Mouse (Mus musculus): ENCODE measurements around the gene Olfr366. TPM values are rescaled to one million over a fixed set of nuclear protein-coding genes. Genes with fewer than 3 reads are reported as not detected.
"Not testable (repeated sequence)": the region's sequence is repeated elsewhere in the genome, so short reads cannot be mapped to it uniquely, and the experiment has no call there.

Olfr366 gene
- not detected for total RNA-seq (2021)

DNA sequence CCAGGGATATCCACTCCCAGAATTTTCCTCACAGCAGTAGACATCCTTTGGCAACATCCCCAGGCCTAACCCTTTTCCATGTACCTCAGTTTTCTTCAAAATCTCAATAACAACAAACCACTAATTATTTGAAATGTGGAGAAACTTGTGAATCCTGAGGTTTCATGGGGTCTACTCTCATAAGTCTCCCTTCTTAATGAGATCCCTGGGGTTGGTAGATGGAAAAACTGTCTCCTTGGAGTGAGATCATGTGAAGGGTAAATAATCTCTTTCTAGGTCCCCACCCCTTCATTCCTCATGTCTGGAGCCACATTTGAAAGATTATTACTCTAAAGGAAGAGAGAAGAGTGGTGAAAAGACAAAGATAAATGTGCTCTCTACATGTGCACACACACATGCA is at the start of gene Olfr366:
Gene Olfr366, plus strand, starts transcription at position 301 of the 400 bp plus-strand sequence.
- intact Hi-C loops (cut with DNase I): no loop called here
- DNase-seq (ENCODE audit: low spot score): no peak

DNA sequence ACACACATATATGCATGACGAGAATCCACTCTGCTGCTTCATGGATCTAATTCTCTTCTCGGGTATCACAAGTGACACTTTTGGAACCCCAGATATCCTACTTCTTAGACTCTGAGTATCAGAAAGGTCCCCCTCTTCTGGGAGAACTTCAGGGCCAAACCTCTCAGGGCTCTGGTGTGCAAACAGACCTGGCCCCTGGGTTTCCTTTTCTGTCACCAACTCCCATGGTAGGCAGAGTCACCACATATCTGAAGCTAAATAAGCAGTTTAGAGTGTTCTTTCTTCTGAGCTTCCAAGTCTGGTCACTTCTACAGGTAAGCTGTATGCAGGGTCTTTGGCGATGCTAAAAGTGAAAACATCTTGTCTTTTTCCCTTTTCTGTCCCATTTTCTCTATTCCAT is 23.5 kb upstream of the Olfr366 start, which contains the start of gene Olfr365:
Gene Olfr365, plus strand, starts transcription at position 301 of the 400 bp plus-strand sequence.
- DNase-seq (ENCODE audit: low spot score): no peak
- intact Hi-C loops (cut with DNase I): no loop called here

DNA sequence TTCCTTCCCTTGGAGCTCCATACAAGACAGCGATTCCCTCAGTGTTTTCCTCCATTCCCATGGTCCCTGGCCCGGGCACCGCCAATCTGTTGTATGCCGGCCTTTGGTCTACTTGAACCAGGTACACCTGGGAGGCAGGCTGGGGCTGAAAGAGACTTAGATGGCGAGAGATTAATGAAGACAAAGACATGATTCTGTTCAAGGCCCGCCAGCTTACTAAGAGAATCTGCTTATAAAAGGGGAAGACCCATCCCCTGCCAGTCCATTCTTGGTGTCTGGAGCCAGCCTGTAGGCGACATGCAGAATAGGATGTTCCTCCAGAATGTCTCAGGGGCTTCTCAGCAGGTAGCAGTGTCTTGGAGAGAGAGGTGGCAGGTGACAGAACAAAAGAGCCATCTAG is 50.4 kb downstream of the Olfr366 start:
- DNase-seq (ENCODE audit: low spot score); intact Hi-C loops (cut with DNase I): not testable (repeated sequence)

Other genes with a start within 250 kb of the Olfr366 start
- gene Olfr357, start 217.7 kb upstream of the Olfr366 start, total RNA-seq (2021): not detected
- gene Olfr358, start 202.2 kb upstream of the Olfr366 start, total RNA-seq (2021): not detected
- gene Olfr360, start 145.8 kb upstream of the Olfr366 start, total RNA-seq (2021): not detected
- not detected for gene Olfr361, start 122.3 kb upstream of the Olfr366 start, total RNA-seq (2021)
- gene Olfr362, start 93.7 kb upstream of the Olfr366 start, total RNA-seq (2021): not detected
- not detected for gene Olfr364-ps1, start 72.3 kb upstream of the Olfr366 start, total RNA-seq (2021)
- not detected for gene Olfr365, start 23.4 kb upstream of the Olfr366 start, total RNA-seq (2021)
- gene Olfr368, start 114.9 kb downstream of the Olfr366 start, total RNA-seq (2021): not detected
- gene Pdcl, start 147.8 kb downstream of the Olfr366 start, total RNA-seq (2021): 10 to 100 TPM; 22.4 to 25.9 TPM
- 10 to 100 TPM; 34.7 to 34.8 TPM for gene Rc3h2, start 211.3 kb downstream of the Olfr366 start, total RNA-seq (2021)
- gene Zbtb26, start 231.6 kb downstream of the Olfr366 start, total RNA-seq (2021): 1 to 10 TPM; 4.3 to 6.3 TPM
- 1 to 10 TPM; 4.2 to 4.8 TPM for gene Zbtb6, start 231.6 kb downstream of the Olfr366 start, total RNA-seq (2021)
- gene Rabgap1, start 231.7 kb downstream of the Olfr366 start, total RNA-seq (2021): 10 to 100 TPM; 40.8 to 46.5 TPM

All from heart, postnatal 25 days (tissue).